Mouse (Mus musculus) retina, postnatal 1 day (tissue): ENCODE measurements at regions not wholly inside any gene's neighbourhood (a gene's known extent, or its start where the extent isn't known, plus 50 kb on each side); places are given as distances from the start of the nearest gene placed in this dataset.
"Not testable (repeated sequence)": the region's sequence is repeated elsewhere in the genome, so short reads cannot be mapped to it uniquely, and the experiment has no call there.

Experiments
- DNase-seq: peaks from one replicate; pipeline ENCODE4 v3.0.0-alpha.2; 2012

DNA sequence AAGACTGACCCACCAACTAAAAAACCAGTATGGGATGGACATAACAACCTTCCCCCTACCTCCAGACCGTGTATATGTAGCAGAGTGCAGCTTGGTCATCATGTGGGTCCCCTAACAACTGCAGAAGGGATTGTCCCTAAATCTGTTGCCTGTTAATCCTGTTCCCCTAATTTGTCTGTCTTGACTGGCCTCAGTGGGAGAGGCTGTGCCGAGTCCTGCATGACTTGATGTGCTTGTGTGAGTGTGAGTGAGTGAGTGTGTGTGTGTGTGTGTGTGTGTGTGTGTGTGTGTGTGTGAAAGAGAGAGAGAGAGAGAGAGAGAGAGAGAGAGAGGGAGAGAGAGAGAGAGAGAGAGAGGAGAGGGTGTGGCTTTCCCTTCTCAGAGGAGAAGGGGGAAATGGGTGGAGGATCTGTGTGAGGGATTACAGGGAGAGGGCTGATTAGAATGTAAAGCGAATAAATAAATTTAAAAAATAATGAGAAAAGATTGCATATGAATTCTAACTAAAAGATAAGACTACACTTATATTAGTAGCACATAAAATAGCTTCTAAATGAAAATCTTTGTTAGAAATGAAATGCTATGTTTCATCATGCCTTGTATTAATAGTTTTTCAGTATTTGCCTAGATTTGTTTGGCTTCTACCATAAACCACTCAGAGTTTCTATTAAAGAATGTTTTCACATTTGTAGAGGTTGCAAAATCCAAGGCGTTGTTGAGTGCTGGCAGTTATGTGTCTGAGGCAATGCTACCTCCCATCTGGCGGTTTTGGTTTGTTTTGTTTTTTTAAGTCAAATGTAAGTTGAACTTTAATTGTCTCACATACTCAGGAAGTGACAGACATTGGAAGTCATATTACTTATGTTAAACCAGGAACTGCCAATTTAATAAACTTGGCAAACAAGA lies 740.9 kb downstream of the Abca13 start:
- no peak for DNase-seq

DNA sequence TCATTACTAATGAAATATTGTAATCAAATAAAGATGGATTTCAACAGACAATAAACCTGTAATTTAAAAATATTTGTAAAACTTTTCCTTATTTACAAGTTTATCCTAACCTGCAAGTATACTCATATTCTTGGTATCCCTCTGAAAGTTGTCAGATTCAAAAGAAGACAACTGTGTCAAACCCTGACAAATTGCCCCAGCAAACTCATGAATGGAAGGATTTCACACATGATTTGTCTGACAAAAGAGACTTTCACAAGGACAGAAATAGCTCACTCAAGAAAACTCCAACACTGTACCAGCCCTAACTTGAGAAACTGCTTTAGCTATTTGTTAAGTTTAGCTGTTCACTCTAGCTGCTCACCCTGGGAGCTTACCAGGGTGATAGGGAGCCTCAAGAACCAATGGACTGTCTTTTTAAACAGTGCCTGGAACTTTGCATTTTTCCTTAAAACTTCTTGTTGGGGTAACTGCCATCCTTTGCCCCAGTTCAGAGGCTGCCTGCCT lies 771.0 kb downstream of the Abca13 start:
- DNase-seq: no peak

- no peak for DNase-seq
Observed at GRCm38 (mm10) chr11:9982974-9983373, 791.2 kb downstream of the Abca13 start.

DNA sequence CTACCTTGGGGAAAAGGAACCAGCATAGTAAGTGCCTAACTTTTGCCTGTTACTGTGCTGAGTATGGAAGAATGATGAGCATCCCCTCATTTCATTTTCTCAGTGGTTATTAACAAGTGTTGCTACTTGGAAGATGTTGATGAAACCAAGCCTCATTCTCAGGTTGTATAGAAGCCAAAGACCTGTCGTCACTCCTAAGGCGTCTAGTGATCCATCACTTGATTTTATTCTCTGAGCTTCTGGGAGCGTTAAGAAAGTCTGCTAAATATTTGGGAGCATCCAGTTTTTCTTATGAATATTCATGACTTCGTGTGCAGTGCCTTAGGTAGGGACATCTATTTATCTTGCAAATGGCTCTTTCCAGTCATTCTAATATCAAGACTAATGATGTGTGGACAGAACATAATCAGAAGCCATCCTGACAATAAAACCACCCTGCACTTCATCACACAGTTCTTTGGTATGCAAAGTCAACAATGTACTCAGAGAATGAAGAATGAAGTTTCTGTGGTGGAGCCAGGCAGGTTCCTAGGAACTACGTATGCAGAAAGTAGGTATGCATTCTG lies 802.9 kb downstream of the Abca13 start:
- no peak for DNase-seq

DNA sequence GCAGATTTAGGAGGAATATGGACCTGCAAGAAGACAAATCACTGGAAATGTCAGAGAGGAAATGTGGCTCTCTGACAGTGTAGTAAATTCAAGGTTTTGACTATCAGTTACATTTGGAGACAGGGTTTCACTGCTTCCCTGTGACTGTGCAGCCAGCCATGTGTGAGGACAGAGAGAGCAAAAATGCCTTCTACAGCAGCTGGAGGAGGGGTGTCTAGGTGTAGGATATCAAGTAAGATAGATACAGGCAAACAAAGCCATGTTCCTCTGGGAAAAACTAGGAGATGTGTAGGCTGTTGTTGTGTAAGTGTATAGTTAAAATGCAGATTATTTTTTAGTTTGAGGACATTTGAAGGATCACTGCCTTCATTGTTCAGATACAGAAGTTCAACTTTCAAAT lies 803.6 kb downstream of the Abca13 start:
- DNase-seq: no peak

DNA sequence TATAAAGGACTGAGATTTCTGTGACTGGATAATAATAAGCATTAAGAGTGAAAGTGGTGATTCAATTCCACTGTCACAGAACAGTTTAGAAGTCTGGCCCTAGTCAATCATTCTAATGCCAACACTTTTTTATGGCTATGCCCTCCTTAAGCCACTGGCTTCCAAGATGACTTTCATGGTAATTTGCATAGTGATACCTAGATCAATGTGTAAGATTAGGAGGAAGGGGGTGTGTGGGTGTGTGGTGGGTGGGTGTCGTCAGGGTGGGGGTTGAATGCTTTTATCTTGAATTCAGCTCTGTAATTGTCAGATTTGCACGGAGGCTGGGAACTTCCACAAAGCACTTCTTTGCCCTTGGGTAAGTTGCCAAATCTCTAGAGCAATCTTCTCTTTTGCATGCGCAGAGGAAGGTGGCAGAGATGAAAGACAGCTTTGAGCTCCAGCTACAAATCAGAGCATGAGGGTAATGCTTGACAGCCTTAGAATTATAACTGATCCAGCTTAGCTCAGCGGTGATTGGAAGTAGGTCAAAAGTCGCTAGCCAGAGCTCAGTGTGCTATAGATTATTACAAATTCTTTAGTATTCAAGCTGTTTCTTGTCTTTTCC lies 805.9 kb downstream of the Abca13 start:
- peak; percentile 14 for DNase-seq

DNA sequence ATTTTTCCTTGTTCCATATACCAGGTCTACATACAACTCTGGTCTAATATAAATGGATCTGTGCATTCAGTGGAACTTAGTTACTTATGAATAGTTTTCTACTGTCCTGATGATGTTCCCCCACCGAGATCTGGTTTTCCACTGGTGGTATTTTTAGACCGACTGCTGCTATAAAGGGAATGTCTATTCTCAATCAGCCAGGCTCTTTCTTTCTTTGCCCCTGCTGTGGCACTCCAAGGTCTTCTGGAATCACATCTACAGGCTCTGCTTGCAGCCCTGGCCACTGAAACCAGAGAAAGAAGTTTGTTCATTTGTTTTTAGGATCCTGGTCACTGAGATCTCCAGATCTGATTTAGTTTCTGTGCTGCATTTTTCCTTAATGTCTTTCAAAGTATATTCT lies 810.4 kb downstream of the Abca13 start:
- DNase-seq: no peak

- no peak for DNase-seq
Observed at GRCm38 (mm10) chr11:10006881-10007280, 815.1 kb downstream of the Abca13 start.

GRCm38 (mm10) chr11:10046593-10046992 lies 854.9 kb downstream of the Abca13 start:
- DNase-seq: no peak

DNA sequence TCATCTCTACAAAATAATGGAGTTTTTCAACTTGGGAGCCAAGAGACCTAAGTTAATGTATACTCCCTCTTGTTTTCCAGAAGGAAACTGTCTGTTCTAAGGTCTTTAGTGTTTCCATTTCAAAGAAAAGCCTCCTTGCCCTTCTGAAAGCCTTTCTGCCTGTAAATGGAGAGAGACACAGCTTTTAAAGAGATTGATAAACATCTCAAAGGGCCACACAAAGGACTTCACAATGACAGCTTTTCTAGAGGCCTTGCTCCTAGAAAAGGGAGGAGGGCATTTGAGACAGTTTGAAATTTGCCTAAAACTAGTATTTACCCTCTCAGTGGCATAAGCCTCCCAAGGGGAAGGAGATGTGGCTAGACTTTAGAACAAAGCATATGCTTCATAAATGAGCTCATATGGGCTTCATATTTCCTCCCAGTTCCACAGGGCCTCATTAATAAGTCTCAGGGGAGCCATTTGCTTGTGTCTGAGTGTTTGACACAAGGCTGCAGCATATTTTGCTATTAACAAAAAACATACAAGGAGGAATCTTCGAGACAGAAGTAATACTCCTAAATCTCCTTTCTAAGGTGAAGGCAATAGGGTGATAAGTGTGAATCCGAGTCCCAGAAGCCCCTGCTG lies 860.0 kb downstream of the Abca13 start:
- no peak for DNase-seq

DNA sequence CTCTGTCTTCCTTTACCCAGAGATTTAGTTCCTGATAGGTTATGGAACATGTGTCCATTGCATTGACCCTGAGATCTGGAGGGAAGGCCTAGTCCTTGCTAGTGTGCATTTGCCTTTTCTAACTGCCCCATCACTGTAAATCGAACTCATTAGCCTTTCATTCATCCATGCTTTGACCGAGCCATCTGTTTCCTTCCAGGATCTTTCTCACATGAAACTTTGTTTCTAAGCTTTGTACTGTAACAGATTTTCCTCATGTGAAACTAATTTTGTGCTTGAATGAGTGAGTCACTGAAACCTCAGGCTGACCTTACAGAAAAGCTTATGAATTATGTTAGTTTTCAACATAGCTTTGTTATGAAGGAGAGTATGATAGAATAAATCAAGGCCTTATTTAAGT lies 880.1 kb downstream of the Abca13 start:
- no peak for DNase-seq

GRCm38 (mm10) chr11:10087939-10088338 lies 896.2 kb downstream of the Abca13 start:
- no peak for DNase-seq

DNA sequence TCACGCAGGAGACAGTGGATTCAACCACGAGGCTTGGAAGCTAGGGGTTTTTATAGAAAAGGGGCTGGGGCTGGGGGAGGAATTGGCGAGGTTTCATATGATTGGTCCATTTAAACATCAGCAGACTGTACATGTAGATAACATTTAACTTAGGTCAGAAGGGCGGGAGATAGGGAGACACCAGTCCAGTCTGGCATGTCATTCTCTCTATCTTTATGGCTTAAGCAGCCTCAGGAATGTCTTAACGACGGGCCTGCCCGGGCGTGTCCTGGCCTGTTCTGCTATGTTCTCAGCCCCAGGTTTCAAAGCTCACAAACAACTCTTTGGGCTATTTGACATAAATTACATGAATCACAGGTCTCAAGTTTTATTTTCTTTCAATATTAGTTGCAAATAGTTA lies 910.6 kb downstream of the Abca13 start:
- not testable (repeated sequence) for DNase-seq

- no peak for DNase-seq
Observed at GRCm38 (mm10) chr11:10105077-10105476, 913.3 kb downstream of the Abca13 start.

DNA sequence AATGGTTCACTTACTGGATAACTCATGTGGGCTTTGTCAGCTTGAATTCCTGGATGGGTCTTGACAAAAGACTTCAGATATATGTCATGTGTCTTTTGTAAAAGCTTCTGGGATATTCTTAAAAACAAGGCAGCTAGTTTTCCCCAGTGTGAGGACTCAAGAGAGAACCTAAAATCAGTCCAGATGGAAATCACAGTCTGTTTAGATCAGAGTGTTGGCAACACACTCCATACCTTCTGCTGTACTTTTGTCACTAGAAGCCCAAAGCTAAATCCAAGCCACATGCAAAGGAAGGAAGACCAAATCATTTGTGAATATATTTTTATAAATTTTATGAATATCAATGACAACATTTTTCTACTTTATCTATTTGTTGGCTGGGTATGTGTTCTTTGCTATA lies 950.4 kb downstream of the Abca13 start:
- DNase-seq: no peak

GRCm38 (mm10) chr11:10149160-10149559 lies 957.4 kb downstream of the Abca13 start:
- DNase-seq: no peak

GRCm38 (mm10) chr11:10153836-10154235 lies 960.2 kb upstream of the Vwc2 start:
- DNase-seq: no peak

DNA sequence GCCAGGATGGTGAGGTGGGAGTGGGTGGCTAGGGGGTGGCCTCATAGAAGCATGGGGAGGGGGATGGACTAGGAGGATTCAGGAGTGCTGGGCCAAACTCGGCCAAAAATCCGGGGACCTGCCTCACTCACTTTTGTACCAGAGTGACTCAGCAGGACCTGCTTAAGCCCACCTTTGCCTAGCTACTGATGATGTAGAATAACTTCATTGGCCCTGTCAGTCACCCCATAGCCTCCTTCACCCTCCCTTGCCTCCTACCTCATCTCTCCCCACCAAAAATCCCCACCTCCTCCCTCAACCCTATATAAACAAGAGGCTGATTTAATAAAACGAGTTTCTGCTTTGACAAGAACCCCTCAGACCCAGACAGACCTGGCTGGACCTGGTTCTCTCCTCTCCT lies 920.3 kb upstream of the Vwc2 start:
- no peak for DNase-seq

- no peak for DNase-seq
Observed at GRCm38 (mm10) chr11:10194774-10195173, 919.2 kb upstream of the Vwc2 start.

DNA sequence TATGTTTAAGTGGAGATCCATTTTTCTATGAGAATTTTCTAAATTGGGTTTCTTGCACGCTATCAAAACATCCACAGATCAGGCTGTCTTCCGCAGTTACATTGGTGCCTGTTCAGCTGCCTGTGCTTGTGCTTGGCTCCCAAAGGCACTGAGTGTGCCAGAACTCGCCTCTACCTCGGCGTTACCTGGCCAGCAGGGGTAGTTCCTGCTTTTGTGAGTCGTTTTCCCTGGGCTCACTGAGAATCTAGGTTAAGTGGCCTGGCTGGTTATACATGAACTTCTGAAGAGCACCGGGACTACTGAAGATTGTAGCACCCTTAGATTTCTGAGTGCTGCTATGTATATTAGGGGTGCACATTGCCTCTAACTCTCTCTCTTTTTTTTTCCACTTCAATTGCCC lies 913.0 kb upstream of the Vwc2 start:
- DNase-seq: no peak

DNA sequence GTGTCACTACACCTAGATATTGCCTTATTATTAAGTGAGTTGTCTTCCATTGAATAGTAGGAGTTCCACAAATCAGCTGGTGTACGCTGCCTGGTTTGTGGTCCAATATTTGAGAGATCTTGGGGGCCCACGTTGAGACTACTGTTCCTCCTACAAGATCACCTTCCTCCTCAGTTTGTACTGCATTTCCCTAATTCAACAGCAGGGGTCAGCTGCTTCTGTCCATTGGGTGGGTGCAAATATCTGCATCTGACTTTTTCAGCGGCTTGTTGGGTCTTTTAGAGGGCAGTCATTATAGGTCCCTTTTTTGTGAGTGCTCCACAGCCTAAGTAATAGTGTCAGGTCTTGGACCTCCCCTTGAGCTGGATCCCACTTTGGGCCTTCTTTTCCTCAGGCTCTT lies 908.8 kb upstream of the Vwc2 start:
- no peak for DNase-seq
